Mouse (Mus musculus) CH12.LX (cell line): ENCODE data around the gene Ceacam19. TPM values are rescaled to one million over a fixed set of nuclear protein-coding genes. Genes with fewer than 3 reads are reported as not detected.
A peak's percentile ranks its signal among the peaks of the same experiment; 100 is the strongest.

ENCODE experiments used
- DNase-seq: peaks from one replicate; pipeline ENCODE4 v3.0.0-alpha.2; 2013; ENCODE audit errors: extremely low read depth
- H3K27ac ChIP-seq: 2 replicates; pipeline ENCODE4 v1.5.1; 2012; ENCODE audit warnings: low read depth, mild to moderate bottlenecking, control low read depth, moderate library complexity; ENCODE audit not compliant: insufficient read depth
- H3K27me3 ChIP-seq: replicated peaks from 2 replicates; pipeline ENCODE3; 2012; ENCODE audit warnings: inconsistent platforms
- H3K36me3 ChIP-seq, 2 experiments: replicated peaks in 1 of 2; 2 replicates each; pipeline versions ENCODE3 to v1.6.1; 2012; ENCODE audit warnings: inconsistent platforms in 1 of 2, low read length in 1 of 2, mild to moderate bottlenecking in 1 of 2, mixed read lengths in 1 of 2, moderate library complexity in 1 of 2; ENCODE audit not compliant: control insufficient read depth in 1 of 2, insufficient read depth in 1 of 2
- H3K4me1 ChIP-seq, 2 experiments: 2 replicates each; pipeline ENCODE4 v1.6.1; 2012; ENCODE audit warnings: inconsistent platforms in 1 of 2, moderate library complexity in 1 of 2; ENCODE audit not compliant: insufficient read depth in 2 of 2, control insufficient read depth in 1 of 2
- H3K4me2 ChIP-seq: 2 replicates; pipeline ENCODE4 v1.6.1; 2012; ENCODE audit warnings: low read depth, mild to moderate bottlenecking, control low read depth; ENCODE audit not compliant: poor library complexity, insufficient read depth, severe bottlenecking
- H3K4me3 ChIP-seq, 3 experiments: fragments of 150-350 bp in 1 of 3; sonication (generic) in 1 of 3; replicated peaks in 1 of 3; 2 replicates each; pipeline versions ENCODE3 to v1.5.1; 2011 to 2012; ENCODE audit warnings: low read depth in 2 of 3, low read length in 2 of 3, mild to moderate bottlenecking in 2 of 3, moderate library complexity in 2 of 3, control low read depth in 1 of 3, improper control_type of control experiment in 1 of 3, inconsistent platforms in 1 of 3, mixed read lengths in 1 of 3; ENCODE audit not compliant: poor library complexity in 1 of 3
- H3K79me2 ChIP-seq: replicated peaks from 2 replicates; pipeline ENCODE4 v1.6.1; 2012; ENCODE audit warnings: mild to moderate bottlenecking, moderate library complexity; ENCODE audit not compliant: control insufficient read depth, poor library complexity, insufficient read depth, severe bottlenecking; ENCODE audit errors: extremely low read depth
- H3K9ac ChIP-seq: 2 replicates; pipeline ENCODE4 v1.6.1; 2012; ENCODE audit warnings: low read depth, mild to moderate bottlenecking, control low read depth, moderate library complexity; ENCODE audit not compliant: insufficient read depth
- H3K9me3 ChIP-seq: replicated peaks from 2 replicates; pipeline ENCODE3; 2012; ENCODE audit warnings: low read length, inconsistent platforms, mixed read lengths
- BHLHE40 ChIP-seq: IDR thresholded peaks from 2 replicates; pipeline ENCODE4 v1.6.1; 2011; ENCODE audit warnings: mild to moderate bottlenecking, low read depth, low read length, improper control_type of control experiment
- CHD1 ChIP-seq: IDR thresholded peaks from 2 replicates; pipeline ENCODE4 v1.6.1; 2012; ENCODE audit warnings: low read depth, low read length, improper control_type of control experiment, inconsistent platforms
- CHD2 ChIP-seq: IDR thresholded peaks from 2 replicates; pipeline ENCODE4 v1.6.1; 2011; ENCODE audit warnings: low read length, improper control_type of control experiment
- CTCF ChIP-seq, 2 experiments: IDR thresholded peaks in 1 of 2; conservative IDR thresholded peaks in 1 of 2; 2 replicates each; pipeline ENCODE4 v1.5.1; 2011 to 2012; ENCODE audit warnings: low read depth in 2 of 2, low read length in 2 of 2, improper control_type of control experiment in 1 of 2, inconsistent platforms in 1 of 2, mild to moderate bottlenecking in 1 of 2, moderate library complexity in 1 of 2
- E2F4 ChIP-seq: IDR thresholded peaks from 2 replicates; pipeline ENCODE4 v1.6.1; 2011; ENCODE audit warnings: low read depth, low read length, improper control_type of control experiment; ENCODE audit not compliant: insufficient replicate concordance
- ELF1 ChIP-seq: IDR thresholded peaks from 2 replicates; pipeline ENCODE4 v1.6.1; 2014; ENCODE audit warnings: low read depth, mild to moderate bottlenecking, inconsistent platforms, low read length, improper control_type of control experiment
- EP300 ChIP-seq: IDR thresholded peaks from 2 replicates; pipeline ENCODE4 v1.6.1; 2011; ENCODE audit warnings: low read length, improper control_type of control experiment
- ETS1 ChIP-seq: conservative IDR thresholded peaks from 2 replicates; pipeline ENCODE4 v1.6.1; 2012; ENCODE audit warnings: low read depth, mild to moderate bottlenecking, inconsistent platforms, low read length, improper control_type of control experiment, moderate library complexity
- GABPA ChIP-seq: IDR thresholded peaks from 2 replicates; pipeline ENCODE4 v1.6.1; 2012; ENCODE audit warnings: low read depth, low read length, improper control_type of control experiment, inconsistent platforms; ENCODE audit not compliant: insufficient replicate concordance
- HCFC1 ChIP-seq: IDR thresholded peaks from 2 replicates; pipeline ENCODE4 v1.6.1; 2012; ENCODE audit warnings: low read depth, mild to moderate bottlenecking, inconsistent platforms, low read length, improper control_type of control experiment
- IRF4 ChIP-seq: IDR thresholded peaks from 2 replicates; pipeline ENCODE4 v1.6.1; 2014; ENCODE audit warnings: low read depth, mild to moderate bottlenecking, inconsistent platforms, low read length, improper control_type of control experiment
- JUN ChIP-seq: IDR thresholded peaks from 2 replicates; pipeline ENCODE4 v1.6.1; 2011; ENCODE audit warnings: low read depth, mild to moderate bottlenecking, low read length, improper control_type of control experiment, moderate library complexity; ENCODE audit not compliant: insufficient read depth
- JUND ChIP-seq: conservative IDR thresholded peaks from 2 replicates; pipeline ENCODE4 v1.6.1; 2011; ENCODE audit warnings: low read depth, low read length, improper control_type of control experiment
- KAT2A ChIP-seq: IDR thresholded peaks from 2 replicates; pipeline ENCODE4 v1.6.1; 2012; ENCODE audit warnings: low read length, improper control_type of control experiment, inconsistent platforms; ENCODE audit not compliant: insufficient replicate concordance
- MAFK ChIP-seq: IDR thresholded peaks from 2 replicates; pipeline ENCODE4 v1.6.1; 2011; ENCODE audit warnings: low read length, improper control_type of control experiment; ENCODE audit not compliant: insufficient replicate concordance
- MAX ChIP-seq: IDR thresholded peaks from 2 replicates; pipeline ENCODE4 v1.6.1; 2011; ENCODE audit warnings: low read length, improper control_type of control experiment
- MAZ ChIP-seq: IDR thresholded peaks from 2 replicates; pipeline ENCODE4 v1.6.1; 2012; ENCODE audit warnings: low read depth, mild to moderate bottlenecking, inconsistent platforms, low read length, improper control_type of control experiment, moderate library complexity
- MEF2A ChIP-seq: IDR thresholded peaks from 2 replicates; pipeline ENCODE4 v1.6.1; 2014; ENCODE audit warnings: low read depth, mild to moderate bottlenecking, inconsistent platforms, low read length, improper control_type of control experiment, borderline replicate concordance
- MXI1 ChIP-seq: IDR thresholded peaks from 2 replicates; pipeline ENCODE4 v1.6.1; 2011; ENCODE audit warnings: mild to moderate bottlenecking, low read depth, low read length, improper control_type of control experiment
- MYC ChIP-seq: IDR thresholded peaks from 2 replicates; pipeline ENCODE4 v1.6.1; 2011; ENCODE audit warnings: low read depth, mild to moderate bottlenecking, improper control_type of control experiment, low read length
- NELFE ChIP-seq: IDR thresholded peaks from 2 replicates; pipeline ENCODE4 v1.6.1; 2011; ENCODE audit warnings: low read depth, low read length, improper control_type of control experiment
- NRF1 ChIP-seq: IDR thresholded peaks from 2 replicates; pipeline ENCODE4 v1.6.1; 2014; ENCODE audit warnings: low read depth, mild to moderate bottlenecking, inconsistent platforms, low read length, improper control_type of control experiment, moderate library complexity
- PAX5 ChIP-seq: IDR thresholded peaks from 2 replicates; pipeline ENCODE4 v1.6.1; 2012; ENCODE audit warnings: low read length, inconsistent platforms, mixed read lengths
- POLR2A ChIP-seq: IDR thresholded peaks from 2 replicates; pipeline ENCODE4 v1.6.1; 2011; ENCODE audit warnings: low read depth, mild to moderate bottlenecking, improper control_type of control experiment, low read length
- POLR2AphosphoS2 ChIP-seq: IDR thresholded peaks from 2 replicates; pipeline ENCODE4 v1.6.1; 2011; ENCODE audit warnings: low read depth, low read length, improper control_type of control experiment
- RAD21 ChIP-seq: IDR thresholded peaks from 2 replicates; pipeline ENCODE4 v1.6.1; 2011; ENCODE audit warnings: low read depth, mild to moderate bottlenecking, low read length, improper control_type of control experiment, moderate library complexity
- RCOR1 ChIP-seq: conservative IDR thresholded peaks from 2 replicates; pipeline ENCODE4 v1.6.1; 2012; ENCODE audit warnings: low read depth, mild to moderate bottlenecking, inconsistent platforms, low read length, improper control_type of control experiment
- SIN3A ChIP-seq: IDR thresholded peaks from 2 replicates; pipeline ENCODE4 v1.6.1; 2012; ENCODE audit warnings: low read length, improper control_type of control experiment, inconsistent platforms
- SMC3 ChIP-seq: IDR thresholded peaks from 2 replicates; pipeline ENCODE4 v1.6.1; 2011; ENCODE audit warnings: low read depth, low read length, improper control_type of control experiment
- TBP ChIP-seq: conservative IDR thresholded peaks from 2 replicates; pipeline ENCODE4 v1.6.1; 2011; ENCODE audit warnings: low read depth, low read length, improper control_type of control experiment
- TCF12 ChIP-seq: IDR thresholded peaks from 2 replicates; pipeline ENCODE4 v1.6.1; 2014; ENCODE audit warnings: low read depth, mild to moderate bottlenecking, inconsistent platforms, low read length, improper control_type of control experiment
- UBTF ChIP-seq: IDR thresholded peaks from 2 replicates; pipeline ENCODE4 v1.6.1; 2012; ENCODE audit warnings: low read depth, mild to moderate bottlenecking, inconsistent platforms, low read length, improper control_type of control experiment, moderate library complexity
- USF1 ChIP-seq: IDR thresholded peaks from 2 replicates; pipeline ENCODE4 v1.6.1; 2014; ENCODE audit warnings: low read depth, mild to moderate bottlenecking, inconsistent platforms, low read length, improper control_type of control experiment
- USF2 ChIP-seq: conservative IDR thresholded peaks from 2 replicates; pipeline ENCODE4 v1.6.1; 2011; ENCODE audit warnings: low read depth, low read length, improper control_type of control experiment
- ZC3H11A ChIP-seq: IDR thresholded peaks from 2 replicates; pipeline ENCODE4 v1.6.1; 2012; ENCODE audit warnings: low read depth, mild to moderate bottlenecking, inconsistent platforms, low read length, improper control_type of control experiment
- ZKSCAN1 ChIP-seq: IDR thresholded peaks from 2 replicates; pipeline ENCODE4 v1.6.1; 2012; ENCODE audit warnings: low read depth, inconsistent platforms, low read length, improper control_type of control experiment, borderline replicate concordance
- ZMIZ1 ChIP-seq: IDR thresholded peaks from 2 replicates; pipeline ENCODE4 v1.6.1; 2012; ENCODE audit warnings: low read depth, mild to moderate bottlenecking, inconsistent platforms, low read length, improper control_type of control experiment
- ZNF384 ChIP-seq: IDR thresholded peaks from 2 replicates; pipeline ENCODE4 v1.6.1; 2012; ENCODE audit warnings: low read depth, low read length, improper control_type of control experiment, inconsistent platforms
- dilution Hi-C: fragments of 300-500 bp; cut with MboI; formaldehyde crosslinking; loops from 2 replicates; pipeline ENCODE4 v1.14.3; 2020; ENCODE audit warnings: low sequenced_read_pairs; ENCODE audit not compliant: extremely low pct_unique_long_range_greater_than_20kb, extremely low pct_ligation_motif_present
- in situ Hi-C: fragments of 300-500 bp; cut with MboI; formaldehyde crosslinking; loops from 3 replicates; pipeline ENCODE4 v1.14.3; 2019; ENCODE audit warnings: low sequenced_read_pairs, low pct_ligation_motif_present, low pct_unique_long_range_greater_than_20kb, mixed read lengths
- polyA plus RNA-seq: library from polyadenylated mRNA; unstranded; fragments of >175 nt; gene quantifications from 2 replicates; pipeline ENCODE4 v1.2.1, GENCODE M21; 2012; ENCODE audit warnings: low read depth; ENCODE audit not compliant: insufficient read length
- total RNA-seq, 2 experiments: library from RNA; depleted of rRNA; stranded (reverse); fragments of 300-350 nt in 1 of 2; fragments of >200 nt in 1 of 2; gene quantifications; 2 replicates each; pipeline ENCODE4 v1.2.3; 2012 to 2014

The Ceacam19 gene
- total and polyA plus RNA-seq, 3 experiments = 0.08 TPM; not detected in 2

- Histone ChIP-seq H3K4me3 (peak overlapping the region in 1 of 3 experiments; percentile 37), H3K4me1 (peaks cover 10 to 53% of the 10 kb centered on the region in 2 experiments), H3K79me2 (no peaks in the 10 kb centered on the region), H3K9ac (peak overlapping the region; percentile 34; the same call in 1 of the 2 replicates), H3K36me3 (no peaks in the 10 kb centered on the region), H3K27ac (no peak overlapping the region), H3K27me3 (no peaks in the 10 kb centered on the region), H3K9me3 (no peaks in the 10 kb centered on the region), H3K4me2 (no peak overlapping the region)
- TF ChIP-seq POLR2A (no peak), GABPA (no peak), KAT2A (no peak), MAFK (no peak), USF2 (no peak), E2F4 (no peak), ELF1 (no peak), TCF12 (0 out of 2 replicates have a peak, but pooled peaks have one; percentile 52), NRF1 (0 out of 2 replicates have a peak, but pooled peaks have one; percentile 24), BHLHE40 (no peak), HCFC1 (no peak), PAX5 (no peak), CHD2 (peak; percentile 16; the same call in 1 of the 2 replicates), CHD1 (no peak), ZMIZ1 (no peak), MXI1 (no peak), IRF4 (peak; percentile 63; the same call in 1 of the 2 replicates), MEF2A (peak; percentile 31; the same call in 1 of the 2 replicates), MAX (0 out of 2 replicates have a peak, but pooled peaks have one; percentile 26), ETS1 (0 out of 2 replicates have a peak, but pooled peaks have one; percentile 29), RAD21 (peak; percentile 87), EP300 (no peak; the same call in 1 of the 2 replicates), NELFE (peak; percentile 60; the same call in 1 of the 2 replicates), ZC3H11A (peak; percentile 87), RCOR1 (no peak), CTCF (conservative IDR thresholded peaks at IDR 0.05 in 1 of 2, IDR thresholded peaks at IDR 0.05 in 1 of 2; ENCODE audit: low read depth in 2 of 2, low read length in 2 of 2) (peak; percentile 77 to 94), JUN (no peak), ZNF384 (no peak), ZKSCAN1 (no peak), MAZ (0 out of 2 replicates have a peak, but pooled peaks have one; percentile 24), TBP (no peak), UBTF (no peak), POLR2AphosphoS2 (no peak), USF1 (no peak), MYC (0 out of 2 replicates have a peak, but pooled peaks have one; percentile 16), SIN3A (peak; percentile 54), JUND (no peak), SMC3 (peak; percentile 99)
- in situ Hi-C loops (loop anchor here (5.0 kb wide), 1 partner anchor 41 kb away; no protein-coding TSS in a partner anchor), dilution Hi-C loops (no loop called here)
- peak; percentile 70 for DNase-seq
Measured at GRCm38 (mm10) chr7:19843561-19843960, 44.2 kb downstream of the Ceacam19 start.
